Mouse (Mus musculus): ENCODE measurements around the gene Mapk3.

Gene Mapk3

GRCm38 (mm10) chr7:126784469-126784868 is 25.1 kb downstream of the Mapk3 start:
- no peak for DNase-seq (ENCODE audit: low spot score)

- no peak for DNase-seq (ENCODE audit: low spot score)
Measured at GRCm38 (mm10) chr7:126785056-126785455, 25.7 kb downstream of the Mapk3 start.

GRCm38 (mm10) chr7:126786142-126786541 is 26.7 kb downstream of the Mapk3 start:
- no peak for DNase-seq (ENCODE audit: low spot score)

DNA sequence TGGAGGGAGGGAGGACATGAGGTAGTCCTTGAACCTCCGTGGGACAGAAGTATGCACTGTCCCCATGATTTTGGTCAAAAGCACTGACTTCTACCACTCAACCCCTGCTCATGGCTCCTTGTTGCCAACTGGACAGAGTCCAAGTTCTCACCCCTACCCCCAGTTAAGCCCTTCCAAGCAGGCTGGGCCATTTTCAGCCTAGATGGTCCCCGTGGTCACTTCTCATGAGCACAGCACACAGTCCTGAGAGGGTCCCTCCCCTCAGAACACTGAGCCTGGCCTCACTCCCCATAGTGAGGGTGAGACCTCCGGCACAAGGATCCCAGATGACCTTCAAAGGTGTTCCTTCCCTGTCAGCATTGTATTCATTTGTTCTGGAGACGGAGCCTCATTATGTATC is 29.7 kb downstream of the Mapk3 start:
- DNase-seq (ENCODE audit: low spot score), result no peak

- DNase-seq (ENCODE audit: low spot score), result peak; percentile 98
Measured at GRCm38 (mm10) chr7:126791851-126792720, 32.7 kb downstream of the Mapk3 start, which contains the start of gene Ppp4c. Gene Ppp4c, minus strand, starts transcription at chr7:126792496.

DNA sequence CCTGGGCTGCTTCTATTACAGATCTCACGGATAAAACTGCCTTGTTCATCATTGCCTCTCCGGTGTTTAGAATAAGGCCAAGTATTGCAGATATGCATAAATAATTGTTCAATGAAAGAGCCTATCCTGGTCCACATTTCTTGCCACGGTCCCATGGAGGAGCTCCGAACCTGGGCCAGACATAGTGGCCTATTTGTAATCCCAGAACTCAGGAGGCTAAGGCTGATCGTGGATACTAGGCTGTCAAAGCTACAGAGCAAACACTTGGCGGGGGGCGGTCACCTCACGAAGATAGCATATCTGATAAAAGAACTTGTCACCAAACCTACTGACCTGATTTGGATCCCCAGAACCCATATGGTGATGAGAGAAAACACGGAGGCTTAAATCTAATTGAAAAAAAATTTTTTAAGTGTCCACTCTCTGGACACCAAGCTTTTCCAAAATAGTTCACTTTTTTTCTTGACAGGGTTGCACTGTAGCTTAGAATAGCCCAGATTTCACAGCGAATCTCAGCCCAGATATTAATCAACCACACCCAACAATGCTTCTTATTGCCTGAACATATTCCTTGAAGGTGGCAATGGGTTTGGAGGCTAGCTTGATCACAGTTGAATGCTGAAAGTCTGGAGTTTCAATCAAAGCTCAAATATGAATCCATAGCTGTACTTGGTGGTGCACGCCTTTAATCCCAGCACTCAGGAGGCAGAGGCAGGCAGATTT is 33.5 kb downstream of the Mapk3 start:
- DNase-seq (ENCODE audit: low spot score), result no peak

DNA sequence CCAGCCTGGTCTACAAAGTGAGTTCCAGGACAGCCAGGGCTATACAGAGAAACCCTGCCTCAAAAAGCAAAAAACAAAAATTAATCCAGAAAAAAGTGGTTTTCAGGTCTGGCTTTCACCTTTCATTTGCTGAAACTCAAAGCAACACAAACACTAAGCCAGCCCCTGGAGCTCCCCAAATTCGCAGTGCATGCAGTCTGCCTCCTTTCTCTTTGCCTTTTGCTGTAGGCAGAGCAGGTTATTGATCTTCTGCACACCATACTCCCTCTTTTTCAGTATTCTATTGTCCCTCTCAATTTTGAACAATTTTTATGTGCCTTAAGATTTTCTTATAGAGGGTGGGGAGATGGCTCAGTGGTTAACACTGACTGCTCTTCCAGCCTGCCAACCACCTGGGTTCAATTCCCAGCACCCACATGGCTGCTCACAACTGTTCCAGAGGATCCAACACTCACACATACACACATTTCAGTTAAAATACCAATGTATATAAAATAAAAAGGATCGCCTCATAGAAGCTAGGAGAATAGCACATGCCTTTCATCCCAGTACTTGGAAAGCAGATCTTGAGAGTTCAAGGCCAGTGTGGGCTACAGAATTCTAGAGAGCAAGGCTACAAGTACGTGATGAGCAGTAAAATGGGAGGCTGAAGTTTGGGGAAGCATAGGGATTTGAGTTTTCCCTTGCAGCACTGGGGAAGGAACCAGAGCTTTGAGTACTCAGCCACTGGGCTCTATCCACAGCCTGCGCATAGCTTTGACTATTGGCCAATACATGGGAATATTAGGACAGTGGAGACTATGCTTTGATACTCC is 34.3 kb downstream of the Mapk3 start:
- DNase-seq (ENCODE audit: low spot score), result no peak

GRCm38 (mm10) chr7:126794271-126794605 is 34.8 kb downstream of the Mapk3 start:
- DNase-seq (ENCODE audit: low spot score), result no peak

GRCm38 (mm10) chr7:126795387-126796317 is 36.3 kb downstream of the Mapk3 start:
- no peak for DNase-seq (ENCODE audit: low spot score)

DNA sequence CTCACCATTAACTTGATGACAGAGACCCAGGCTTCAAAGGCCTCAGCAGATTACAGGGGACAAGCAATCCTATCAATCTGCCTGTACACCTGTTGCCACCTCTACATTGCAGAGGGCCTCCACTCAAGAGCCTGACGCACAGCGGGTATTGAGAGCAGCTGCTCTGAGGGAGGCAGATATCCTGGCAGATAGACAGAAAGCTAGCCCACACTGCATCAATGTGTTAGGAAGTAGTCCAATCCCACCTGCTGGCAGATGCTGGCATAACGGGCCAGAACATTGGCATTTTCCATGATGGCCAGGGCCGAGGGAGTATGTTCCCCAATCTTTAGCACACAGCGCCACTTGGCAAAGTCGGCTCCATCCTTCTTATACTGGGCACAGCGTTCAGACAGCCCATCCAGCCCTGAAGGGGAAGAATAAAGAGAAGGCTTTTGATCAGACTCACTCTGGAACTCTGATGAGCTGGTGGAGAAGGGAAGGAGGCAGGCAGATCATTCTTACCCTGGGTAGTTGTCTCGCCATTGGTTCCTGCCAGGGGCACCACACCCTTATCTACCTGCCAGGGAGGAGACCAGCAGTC is 37.0 kb downstream of the Mapk3 start:
- no peak for DNase-seq (ENCODE audit: low spot score)

DNA sequence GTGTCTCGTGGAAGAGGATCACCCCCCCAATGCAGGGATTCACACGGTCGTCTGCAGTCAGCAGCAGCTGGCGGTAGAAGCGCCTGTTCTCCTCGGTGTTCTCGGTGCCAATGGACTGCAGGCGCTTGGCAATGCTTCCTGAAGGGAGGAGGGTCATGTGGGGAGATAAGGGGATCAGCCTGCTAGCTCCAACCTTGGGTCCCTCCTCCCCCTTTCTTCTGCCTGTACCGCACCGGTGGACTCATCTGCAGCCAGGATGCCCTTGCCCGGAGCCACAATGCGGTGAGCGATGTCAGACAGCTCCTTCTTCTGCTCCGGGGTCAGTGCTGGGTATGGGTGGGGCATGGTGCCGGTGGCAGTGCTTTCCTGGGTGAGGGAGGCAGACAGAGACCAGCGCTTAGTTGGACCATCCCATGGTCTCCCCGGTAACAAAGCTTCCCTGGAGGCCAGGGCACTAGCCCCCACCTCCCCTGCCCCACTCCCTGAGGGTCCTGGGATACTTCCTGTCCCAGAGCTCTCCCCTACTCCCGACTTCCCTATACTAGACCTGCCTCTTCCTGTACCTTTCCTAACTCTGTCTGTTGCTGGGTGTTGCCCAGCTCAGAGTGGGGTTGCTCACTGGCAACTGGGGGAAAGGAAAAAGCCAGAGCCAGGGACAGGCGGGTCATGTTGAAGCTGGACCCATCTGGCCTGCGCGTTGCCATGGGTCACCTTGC is 38.2 kb downstream of the Mapk3 start, which contains the start of gene Fam57b:
TSS of gene Fam57b (plus strand) at position 258 of the 716 bp plus-strand sequence.
- DNase-seq (ENCODE audit: low spot score), result no peak

DNA sequence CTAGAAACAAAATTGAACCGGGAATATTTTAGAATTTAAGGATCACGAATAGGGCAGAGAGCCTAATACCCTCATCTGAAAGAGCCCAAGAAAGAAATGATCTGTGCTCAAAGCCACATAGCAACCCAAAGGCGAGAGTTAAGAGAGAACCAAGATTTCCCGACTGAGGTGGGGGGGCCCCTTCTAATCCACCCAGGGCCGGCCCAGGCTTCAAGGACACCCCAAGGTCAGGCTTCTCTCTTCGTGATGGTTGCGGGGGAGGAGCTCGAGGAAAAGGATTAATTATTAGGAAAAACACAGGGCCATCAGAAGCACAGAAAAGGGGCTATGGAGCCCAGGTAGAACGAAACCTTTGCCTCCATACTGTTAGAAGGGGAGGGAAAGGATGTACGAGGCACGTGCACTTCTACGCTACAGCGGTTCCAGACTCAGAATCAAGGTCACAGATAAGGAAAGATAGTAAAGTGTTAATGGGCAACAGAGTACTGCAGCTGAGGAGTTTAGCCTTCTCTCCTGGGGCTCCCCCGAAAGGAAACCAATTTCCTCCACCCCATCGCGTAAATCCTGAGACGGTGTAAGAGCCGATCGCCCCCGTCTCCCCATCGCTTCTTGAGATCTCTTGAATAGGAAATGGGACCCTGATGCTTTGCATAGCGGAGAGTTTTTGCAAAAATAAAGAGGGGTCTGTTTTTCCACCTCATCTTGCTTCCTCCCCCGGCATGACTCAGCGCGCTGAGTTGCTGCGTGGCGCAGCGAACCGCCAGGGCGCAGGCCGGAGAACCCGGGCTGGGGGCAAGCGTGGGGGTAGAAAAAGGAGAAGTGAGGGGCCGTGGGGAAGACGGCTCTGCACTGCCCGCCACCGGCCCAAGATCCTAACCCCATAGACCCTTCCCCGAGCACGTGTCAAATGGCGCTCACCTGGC is 39.0 kb downstream of the Mapk3 start:
- DNase-seq (ENCODE audit: low spot score), result no peak

GRCm38 (mm10) chr7:126799050-126799467 is 39.7 kb downstream of the Mapk3 start:
- DNase-seq (ENCODE audit: low spot score), result peak; percentile 98

- no peak for DNase-seq (ENCODE audit: low spot score)
Measured at GRCm38 (mm10) chr7:126799468-126800268, 40.3 kb downstream of the Mapk3 start.

- DNase-seq (ENCODE audit: low spot score), result no peak
Measured at GRCm38 (mm10) chr7:126800269-126801056, 41.1 kb downstream of the Mapk3 start.

DNA sequence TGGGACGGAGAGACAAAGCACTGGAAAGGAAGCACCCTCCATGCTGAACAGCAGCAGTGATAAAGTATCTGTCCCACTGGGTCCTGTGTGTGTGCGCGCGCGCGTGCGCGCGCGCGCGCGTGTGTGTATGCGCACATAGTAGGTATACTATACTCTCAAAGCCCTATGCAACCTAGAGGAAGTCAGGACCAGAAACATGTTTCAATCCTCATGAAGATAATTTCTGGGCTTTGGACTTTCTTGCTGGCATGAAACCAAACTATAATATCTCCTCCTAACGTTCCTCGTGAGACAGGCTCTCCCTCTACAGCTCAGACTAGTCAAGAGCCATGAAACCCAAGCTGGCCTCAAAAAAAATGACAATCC is 41.6 kb downstream of the Mapk3 start:
- no peak for DNase-seq (ENCODE audit: low spot score)

GRCm38 (mm10) chr7:126802134-126802889 is 42.9 kb downstream of the Mapk3 start:
- no peak for DNase-seq (ENCODE audit: low spot score)
